Mouse (Mus musculus): ENCODE results near the gene Pabpc4.
A peak's percentile ranks its signal among the peaks of the same experiment; 100 is the strongest.

DNA sequence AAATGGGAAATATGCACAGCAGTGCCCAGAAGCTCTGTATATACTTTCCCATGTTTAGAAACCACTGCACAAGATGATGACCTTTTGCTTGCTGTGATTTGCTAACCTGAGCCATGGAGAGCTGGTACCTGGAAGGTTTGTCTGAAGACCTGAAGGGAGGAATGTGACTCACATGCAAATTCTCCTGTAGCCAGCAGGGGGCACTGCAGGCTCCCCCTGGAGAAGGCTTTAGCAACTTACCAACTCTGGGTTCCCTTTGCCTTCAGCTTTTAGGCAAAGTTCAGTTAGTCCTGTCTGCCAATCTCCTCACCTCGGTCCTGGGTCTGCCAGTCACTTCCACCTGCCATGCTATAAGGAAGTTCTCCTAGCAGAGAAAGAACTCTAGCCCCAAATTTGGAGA, 45.4 kb upstream of the Pabpc4 start:
- TF ChIP-seq POLR2A (IDR thresholded peaks at IDR 0.05; ENCODE audit: low read depth, low read length) (no peak), CTCF (IDR thresholded peaks at IDR 0.05; ENCODE audit: borderline replicate concordance, insufficient read depth, low read length) (peak; percentile 53; the same call in 1 of the 2 replicates)

All from embryonic fibroblast, embryonic 13.5 days (primary cell).